Mouse (Mus musculus) left cerebral cortex, postnatal 14 days (tissue): Measurements from ENCODE around the gene D330045A20Rik. TPM values are rescaled to one million over a fixed set of nuclear protein-coding genes. Genes with fewer than 3 reads are reported as not detected.
"Not testable (repeated sequence)": the region's sequence is repeated elsewhere in the genome, so short reads cannot be mapped to it uniquely, and the experiment has no call there.

Experiments used
- DNase-seq, 2 experiments: peaks; one replicate each; pipeline ENCODE4 v3.0.0; 2021 to 2022; ENCODE audit warnings: low spot score in 2 of 2, mixed read lengths in 1 of 2
- intact Hi-C: fragments of 180-260 bp; cut with DNase I; formaldehyde crosslinking; loops from one replicate; pipeline ENCODE4 v1.15.1; 2025
- total RNA-seq, 2 experiments: library from RNA; stranded (reverse); gene quantifications; 2 replicates each; pipeline ENCODE4 v1.2.3; 2021

The D330045A20Rik gene
- total RNA-seq, 2 experiments from 2014 or later: 0.66 to 1.1 TPM

DNA sequence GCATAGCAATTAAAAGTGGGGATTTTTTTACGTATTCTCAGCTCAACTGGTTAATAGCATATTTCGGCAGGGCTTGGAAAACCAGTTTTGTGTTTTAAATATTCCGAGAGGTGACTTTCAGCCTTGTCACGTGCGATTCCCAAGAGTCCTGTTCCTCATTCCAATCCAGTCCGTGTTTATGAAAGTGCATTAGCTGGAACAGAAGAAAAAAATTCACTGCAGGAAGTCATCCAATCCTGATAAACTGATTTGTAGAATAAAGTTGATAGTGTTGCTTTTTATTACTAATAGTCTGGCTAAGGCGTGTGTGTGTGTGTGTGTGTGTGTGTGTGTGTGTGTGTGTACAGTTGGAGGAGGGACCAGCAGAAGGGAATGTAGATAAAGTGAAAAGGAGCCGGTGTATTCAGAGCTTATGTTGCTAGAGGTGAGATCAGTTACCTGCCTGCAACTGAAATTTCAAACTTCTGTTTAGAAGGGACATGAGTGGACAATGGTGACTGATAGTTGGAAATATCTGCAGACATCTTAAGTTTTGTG lies 82.8 kb downstream of the D330045A20Rik start, which contains the start of gene Rnf128:
Gene Rnf128 (plus strand): TSS at position 392 of the 537 bp plus-strand sequence.
- DNase-seq: no peak
- intact Hi-C loops: no loop called here

GRCm38 (mm10) chrX:139570054-139570453 lies 89.9 kb downstream of the D330045A20Rik start:
- no peak for DNase-seq
- intact Hi-C loops: no loop called here

GRCm38 (mm10) chrX:139578649-139579278 lies 98.6 kb downstream of the D330045A20Rik start:
- no peak for DNase-seq
- intact Hi-C loops: no loop called here

GRCm38 (mm10) chrX:139583616-139584015 lies 103.4 kb downstream of the D330045A20Rik start:
- intact Hi-C loops: no loop called here
- peak in 1 of 2 experiments; percentile 3 for DNase-seq

DNA sequence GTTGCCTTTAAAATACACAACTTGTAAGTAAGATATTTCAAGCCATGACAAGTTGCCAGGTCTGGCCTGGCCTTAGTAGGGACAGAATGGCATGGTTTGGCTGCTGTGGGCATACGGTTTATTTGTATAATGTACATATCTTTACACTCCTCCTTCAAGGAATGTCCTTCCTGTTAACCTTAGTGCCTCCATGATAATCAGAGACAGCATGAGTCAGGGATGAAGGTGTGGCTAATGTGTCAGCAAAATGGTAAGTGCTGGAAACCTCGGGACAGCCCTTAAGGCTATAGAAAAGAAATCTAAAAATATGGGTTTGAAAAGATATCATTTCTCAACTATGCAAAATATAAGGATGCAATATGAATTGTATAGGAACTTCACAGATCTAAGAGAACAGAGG lies 106.5 kb downstream of the D330045A20Rik start:
- intact Hi-C loops, DNase-seq: not testable (repeated sequence)

GRCm38 (mm10) chrX:139596404-139596803 lies 116.2 kb downstream of the D330045A20Rik start:
- no peak for DNase-seq
- intact Hi-C loops: no loop called here

Other genes starting within 250 kb of the D330045A20Rik start
- not detected for gene Trap1a, start 146.7 kb upstream of the D330045A20Rik start, total RNA-seq
- gene Rnf128, start 82.9 kb downstream of the D330045A20Rik start, total RNA-seq: 10 to 100 TPM; 11.6 to 11.7 TPM
- 1 to 10 TPM; 2.6 to 3.1 TPM for gene Tbc1d8b, start 204.6 kb downstream of the D330045A20Rik start, total RNA-seq
- gene Gm15013, start 234.1 kb downstream of the D330045A20Rik start, total RNA-seq: not detected